Mouse (Mus musculus) cerebellum, postnatal 4 days (tissue): ENCODE data around the gene Il18rap.

ENCODE experiments used
- DNase-seq, 2 experiments: peaks; one replicate each; pipeline ENCODE4 v3.0.0; 2022; ENCODE audit warnings: low spot score in 2 of 2, mixed read lengths in 1 of 2

Gene Il18rap

GRCm38 (mm10) chr1:40514851-40515585 is at the start of gene Il18rap:
TSS of gene Il18rap (plus strand) at chr1:40515362.
- DNase-seq = no peak

GRCm38 (mm10) chr1:40465477-40466430 is 49.4 kb upstream of the Il18rap start, which contains the start of gene Il18r1:
TSS of gene Il18r1 (plus strand) at chr1:40465552.
- no peak for DNase-seq

GRCm38 (mm10) chr1:40467306-40467705 is 47.9 kb upstream of the Il18rap start:
- no peak for DNase-seq

GRCm38 (mm10) chr1:40468805-40469204 is 46.4 kb upstream of the Il18rap start:
- DNase-seq = no peak

- no peak for DNase-seq
Measured at GRCm38 (mm10) chr1:40469900-40470299, 45.3 kb upstream of the Il18rap start.

- no peak for DNase-seq
Measured at GRCm38 (mm10) chr1:40472401-40472800, 42.8 kb upstream of the Il18rap start.

GRCm38 (mm10) chr1:40473640-40474039 is 41.5 kb upstream of the Il18rap start:
- DNase-seq = no peak

GRCm38 (mm10) chr1:40474336-40474735 is 40.8 kb upstream of the Il18rap start:
- DNase-seq = no peak

GRCm38 (mm10) chr1:40475697-40476096 is 39.5 kb upstream of the Il18rap start:
- no peak for DNase-seq

- no peak for DNase-seq
Measured at GRCm38 (mm10) chr1:40476756-40477155, 38.4 kb upstream of the Il18rap start.

- DNase-seq = no peak
Measured at GRCm38 (mm10) chr1:40479505-40479923, 35.6 kb upstream of the Il18rap start.

GRCm38 (mm10) chr1:40494594-40494993 is 20.6 kb upstream of the Il18rap start:
- DNase-seq = no peak

GRCm38 (mm10) chr1:40499708-40500107 is 15.5 kb upstream of the Il18rap start:
- DNase-seq = no peak

GRCm38 (mm10) chr1:40501126-40501525 is 14.0 kb upstream of the Il18rap start:
- no peak for DNase-seq

GRCm38 (mm10) chr1:40501546-40502398 is 13.4 kb upstream of the Il18rap start:
- no peak for DNase-seq

- DNase-seq = no peak
Measured at GRCm38 (mm10) chr1:40504548-40504947, 10.6 kb upstream of the Il18rap start.

GRCm38 (mm10) chr1:40516364-40516763 is 1.2 kb downstream of the Il18rap start:
- DNase-seq = no peak

GRCm38 (mm10) chr1:40522918-40523317 is 7.8 kb downstream of the Il18rap start:
- no peak for DNase-seq

- no peak for DNase-seq
Measured at GRCm38 (mm10) chr1:40523971-40524722, 9.0 kb downstream of the Il18rap start.

- DNase-seq = no peak
Measured at GRCm38 (mm10) chr1:40529287-40529686, 14.1 kb downstream of the Il18rap start.

GRCm38 (mm10) chr1:40537577-40537976 is 22.4 kb downstream of the Il18rap start:
- DNase-seq = no peak
